Mouse (Mus musculus) heart, postnatal 0 days (tissue): Measurements from ENCODE around the gene Ascc2.

Experiments
- CTCF ChIP-seq: IDR thresholded peaks from 2 replicates; pipeline ENCODE4 v1.5.1; 2016; ENCODE audit warnings: antibody characterized with exemption, control low read depth, low read depth
- EP300 ChIP-seq: IDR thresholded peaks from 2 replicates; pipeline ENCODE4 v1.6.1; 2016; ENCODE audit warnings: antibody characterized with exemption, low read depth

GRCm38 (mm10) chr11:4641185-4641584 lies 3.6 kb downstream of the Ascc2 start:
- TF ChIP-seq CTCF: no peak
- TF ChIP-seq EP300: no peak
